Mouse (Mus musculus) testis, postnatal 14 days (tissue): ENCODE measurements around the gene Hopx.

Experiments
- DNase-seq: peaks from one replicate; pipeline ENCODE4 v3.0.0; 2021; ENCODE audit warnings: low spot score

Hopx gene

GRCm38 (mm10) chr5:77114817-77115731 lies at the start of gene Hopx:
Gene Hopx, minus strand, starts transcription at chr5:77115121.
- peak; percentile 70 for DNase-seq

GRCm38 (mm10) chr5:77163597-77163996 lies 48.7 kb upstream of the Hopx start:
- no peak for DNase-seq

- DNase-seq: no peak
These were observed 47.6 kb upstream of the Hopx start for GRCm38 (mm10) chr5:77162566-77162965.

- no peak for DNase-seq
These were observed 43.0 kb upstream of the Hopx start for GRCm38 (mm10) chr5:77157777-77158540.

- DNase-seq: peak; percentile 70
These were observed 42.0 kb upstream of the Hopx start for GRCm38 (mm10) chr5:77156938-77157337.

GRCm38 (mm10) chr5:77155526-77155925 lies 40.6 kb upstream of the Hopx start:
- DNase-seq: no peak

GRCm38 (mm10) chr5:77154812-77155211 lies 39.9 kb upstream of the Hopx start:
- no peak for DNase-seq

GRCm38 (mm10) chr5:77151738-77152137 lies 36.8 kb upstream of the Hopx start:
- no peak for DNase-seq

GRCm38 (mm10) chr5:77151075-77151474 lies 36.2 kb upstream of the Hopx start:
- DNase-seq: no peak

- no peak for DNase-seq
These were observed 33.2 kb upstream of the Hopx start for GRCm38 (mm10) chr5:77148021-77148621.

- DNase-seq: no peak
These were observed 31.7 kb upstream of the Hopx start for GRCm38 (mm10) chr5:77146459-77147170.

- no peak for DNase-seq
These were observed 29.7 kb upstream of the Hopx start for GRCm38 (mm10) chr5:77144647-77145046.

GRCm38 (mm10) chr5:77143076-77143475 lies 28.2 kb upstream of the Hopx start:
- DNase-seq: no peak

GRCm38 (mm10) chr5:77141336-77141735 lies 26.4 kb upstream of the Hopx start:
- DNase-seq: no peak

GRCm38 (mm10) chr5:77140861-77141260 lies 25.9 kb upstream of the Hopx start:
- no peak for DNase-seq

GRCm38 (mm10) chr5:77140108-77140507 lies 25.2 kb upstream of the Hopx start:
- DNase-seq: no peak

GRCm38 (mm10) chr5:77137701-77138265 lies 22.9 kb upstream of the Hopx start:
- no peak for DNase-seq

- DNase-seq: no peak
These were observed 21.8 kb upstream of the Hopx start for GRCm38 (mm10) chr5:77136684-77137224.

- no peak for DNase-seq
These were observed 20.0 kb upstream of the Hopx start for GRCm38 (mm10) chr5:77134961-77135360.

GRCm38 (mm10) chr5:77134465-77134864 lies 19.5 kb upstream of the Hopx start:
- DNase-seq: no peak

GRCm38 (mm10) chr5:77133960-77134359 lies 19.0 kb upstream of the Hopx start:
- no peak for DNase-seq
